Mouse (Mus musculus) cortical plate, adult 2 months (tissue): ENCODE measurements around the gene Cdc42ep1. TPM values are rescaled to one million over a fixed set of nuclear protein-coding genes. Genes with fewer than 3 reads are reported as not detected.

ENCODE experiments used
- H3K27ac ChIP-seq: fragments of 200-500 bp; 2 replicates; pipeline ENCODE4 v1.5.1; 2012; ENCODE audit warnings: low read length, control low read depth, inconsistent platforms; ENCODE audit not compliant: insufficient read depth
- H3K4me1 ChIP-seq: fragments of 200-500 bp; 2 replicates; pipeline ENCODE4 v1.6.1; 2011; ENCODE audit warnings: low read length; ENCODE audit not compliant: control insufficient read depth, insufficient read depth
- H3K4me3 ChIP-seq: fragments of 200-500 bp; 2 replicates; pipeline ENCODE4 v1.5.1; 2011; ENCODE audit warnings: mild to moderate bottlenecking, low read length, control low read depth; ENCODE audit not compliant: insufficient read depth
- CTCF ChIP-seq: fragments of 200-500 bp; IDR thresholded peaks from 2 replicates; pipeline ENCODE4 v1.5.1; 2011; ENCODE audit warnings: mild to moderate bottlenecking, control low read depth, low read length; ENCODE audit not compliant: insufficient read depth; ENCODE audit errors: extremely low read depth
- POLR2A ChIP-seq: fragments of 200-500 bp; IDR thresholded peaks from 2 replicates; pipeline ENCODE4 v1.6.1; 2011; ENCODE audit warnings: mild to moderate bottlenecking, low read length, control low read depth; ENCODE audit not compliant: insufficient read depth; ENCODE audit errors: extremely low read depth
- polyA plus RNA-seq: library from polyadenylated mRNA; depleted of rRNA; stranded (reverse); fragments of >200 nt; gene quantifications from 2 replicates; pipeline ENCODE4 v1.2.3, GENCODE M21; 2012

Cdc42ep1 gene
- polyA plus RNA-seq, 1 experiment = 28.1 TPM

DNA sequence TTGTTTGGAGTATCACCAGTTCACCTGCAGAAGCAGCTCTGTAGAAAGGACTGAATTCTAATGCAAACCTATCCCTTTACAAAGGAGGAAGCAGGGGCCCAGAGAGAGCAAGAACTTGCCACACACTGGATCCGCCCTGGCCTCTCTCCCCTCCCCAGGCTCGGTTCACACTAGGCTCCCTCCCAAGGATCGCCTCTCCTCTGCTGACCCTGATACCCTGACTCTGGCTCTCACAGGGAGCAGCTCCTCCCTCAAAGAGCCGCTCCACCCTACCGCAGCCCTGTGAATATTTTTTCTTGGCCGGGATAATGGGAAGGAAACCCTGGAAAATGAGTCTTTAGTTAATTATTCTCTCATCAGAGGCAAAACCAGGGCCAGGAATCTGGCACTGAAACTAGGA is 38.1 kb upstream of the Cdc42ep1 start:
- no peak for TF ChIP-seq CTCF
- TF ChIP-seq POLR2A = no peak
- Histone ChIP-seq H3K4me1 (no peaks in the 10 kb centered on the region), H3K27ac (no peak overlapping the region), H3K4me3 (no peak overlapping the region)

DNA sequence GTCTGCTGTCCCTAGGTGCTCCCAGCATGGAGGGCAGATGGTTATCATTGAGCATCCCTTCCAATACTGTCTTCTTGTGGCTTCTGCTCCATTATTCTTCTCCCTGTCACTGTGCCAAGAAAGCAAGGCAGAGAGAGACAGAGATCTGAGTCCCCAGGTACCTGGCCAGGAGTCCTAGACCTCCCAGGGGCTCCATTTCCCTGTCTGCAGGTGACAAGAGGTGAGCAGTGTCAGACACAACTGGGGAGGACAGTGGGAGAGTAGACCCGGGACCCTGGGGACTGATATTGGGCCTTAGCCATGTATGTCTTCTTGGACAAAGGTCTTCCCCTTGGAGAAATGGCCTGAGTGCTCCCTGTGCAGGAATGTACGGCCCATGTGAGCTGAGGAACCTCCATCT is 37.1 kb upstream of the Cdc42ep1 start:
- H3K27ac ChIP-seq = no peak overlapping the region
- TF ChIP-seq POLR2A (no peak), CTCF (no peak)
- H3K4me1 ChIP-seq = no peaks in the 10 kb centered on the region
- no peak overlapping the region for H3K4me3 ChIP-seq

DNA sequence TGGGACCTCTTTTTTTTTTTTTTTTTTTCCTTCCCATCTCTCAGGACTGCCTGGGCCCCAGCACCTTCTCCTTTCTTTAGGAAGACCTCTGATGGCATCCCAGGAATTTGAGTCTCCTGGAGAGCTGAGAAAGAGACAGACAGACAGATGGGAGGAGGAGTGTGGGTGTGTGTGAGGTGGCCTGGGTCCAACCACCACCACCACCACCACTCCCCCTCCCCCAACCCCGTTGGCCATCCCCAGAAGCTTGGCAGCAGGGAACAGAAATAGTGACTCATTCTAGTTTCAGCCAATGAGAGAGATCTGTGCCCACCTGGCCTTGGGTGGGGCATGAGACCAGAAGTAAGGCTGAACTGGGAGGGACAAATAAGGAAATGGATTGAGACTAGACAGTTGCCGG is 35.8 kb upstream of the Cdc42ep1 start:
- H3K27ac ChIP-seq = no peak overlapping the region
- H3K4me1 ChIP-seq = no peaks in the 10 kb centered on the region
- no peak overlapping the region for H3K4me3 ChIP-seq
- TF ChIP-seq CTCF (no peak), POLR2A (no peak)

DNA sequence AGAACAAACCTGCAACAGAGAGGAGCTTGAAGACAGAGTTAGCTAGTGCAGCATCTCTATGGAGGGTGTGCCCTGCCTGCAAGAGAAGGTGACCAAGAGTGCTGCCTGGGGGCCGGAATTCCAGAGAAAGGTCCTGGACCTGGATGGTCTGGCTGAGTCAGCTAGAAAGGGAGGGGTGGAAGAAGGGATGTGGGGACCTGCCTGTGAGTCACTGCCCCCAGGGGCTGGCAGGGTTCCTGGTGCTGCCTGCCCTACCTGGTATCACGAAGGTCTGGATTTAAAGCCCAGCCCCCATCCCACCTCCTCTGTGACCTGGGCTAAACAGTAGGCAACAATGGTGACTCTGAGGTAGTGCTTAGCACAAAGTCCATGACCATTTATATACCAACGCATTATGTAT is 35.3 kb upstream of the Cdc42ep1 start:
- Histone ChIP-seq H3K4me1 (no peaks in the 10 kb centered on the region), H3K4me3 (no peak overlapping the region), H3K27ac (no peak overlapping the region)
- no peak for TF ChIP-seq POLR2A
- TF ChIP-seq CTCF = no peak

DNA sequence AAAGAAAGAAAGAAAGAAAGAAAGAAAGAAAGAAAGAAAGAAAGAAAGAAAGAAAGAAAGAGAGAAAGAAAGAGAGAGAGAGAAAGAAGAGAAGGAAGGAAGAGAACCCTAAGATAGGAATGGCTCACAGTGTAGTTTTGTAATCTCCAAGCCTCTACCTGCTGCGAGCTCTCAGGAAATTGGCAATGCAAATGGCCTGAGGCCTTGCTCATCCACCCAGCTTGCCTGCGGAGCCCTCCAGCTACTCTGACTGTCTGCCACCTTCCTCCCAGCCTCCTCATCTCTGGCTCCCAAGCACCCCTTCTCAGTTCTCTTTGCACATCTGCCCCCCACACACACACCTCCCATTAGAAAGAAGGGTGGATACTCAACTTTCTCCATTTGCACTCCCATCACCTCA is 33.4 kb upstream of the Cdc42ep1 start:
- Histone ChIP-seq H3K27ac (no peak overlapping the region), H3K4me3 (no peak overlapping the region), H3K4me1 (no peaks in the 10 kb centered on the region)
- TF ChIP-seq POLR2A (no peak), CTCF (no peak)

DNA sequence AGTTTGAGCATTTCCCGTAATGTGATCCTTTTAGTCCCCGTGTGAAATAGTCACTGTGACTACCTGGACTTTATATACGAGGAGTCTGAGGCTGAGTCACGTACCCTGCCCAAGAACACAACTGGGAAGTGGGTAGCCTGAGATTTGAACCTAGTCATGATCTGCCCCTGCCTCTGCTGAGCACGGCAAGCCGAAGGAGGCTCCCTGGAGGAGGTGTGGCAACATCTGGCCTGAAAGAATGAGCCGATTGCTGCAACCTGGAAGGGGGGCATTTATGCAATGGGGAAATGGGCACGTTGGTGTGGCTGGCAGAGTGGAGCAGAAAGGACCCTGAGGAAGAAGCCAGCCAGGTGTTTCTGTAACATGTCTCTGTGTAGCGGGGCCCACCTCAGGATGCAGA is 32.7 kb upstream of the Cdc42ep1 start:
- Histone ChIP-seq H3K4me1 (no peaks in the 10 kb centered on the region), H3K27ac (no peak overlapping the region), H3K4me3 (no peak overlapping the region)
- no peak for TF ChIP-seq POLR2A
- no peak for TF ChIP-seq CTCF

DNA sequence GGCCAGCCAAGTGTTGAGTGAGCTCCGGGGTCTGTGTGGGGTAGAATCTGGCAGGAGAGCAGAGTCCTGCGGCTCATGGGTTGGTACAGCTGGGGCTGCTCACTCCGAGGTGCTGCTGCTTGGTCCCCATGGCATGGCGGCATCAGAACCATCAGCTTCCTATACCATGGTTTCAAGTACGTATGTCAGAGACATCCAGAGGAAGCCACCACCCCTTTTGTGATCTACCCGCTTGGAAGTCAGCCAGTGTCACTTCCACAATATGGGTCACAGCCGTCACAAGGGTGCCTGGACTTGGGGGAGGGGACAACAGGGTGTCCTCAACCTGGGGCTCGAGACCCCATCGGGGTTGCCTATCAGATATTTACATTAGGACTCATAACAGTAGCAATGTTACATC is 32.3 kb upstream of the Cdc42ep1 start:
- H3K4me3 ChIP-seq = no peak overlapping the region
- no peaks in the 10 kb centered on the region; the same call in 1 of the 2 replicates for H3K4me1 ChIP-seq
- no peak overlapping the region for H3K27ac ChIP-seq
- no peak for TF ChIP-seq CTCF

DNA sequence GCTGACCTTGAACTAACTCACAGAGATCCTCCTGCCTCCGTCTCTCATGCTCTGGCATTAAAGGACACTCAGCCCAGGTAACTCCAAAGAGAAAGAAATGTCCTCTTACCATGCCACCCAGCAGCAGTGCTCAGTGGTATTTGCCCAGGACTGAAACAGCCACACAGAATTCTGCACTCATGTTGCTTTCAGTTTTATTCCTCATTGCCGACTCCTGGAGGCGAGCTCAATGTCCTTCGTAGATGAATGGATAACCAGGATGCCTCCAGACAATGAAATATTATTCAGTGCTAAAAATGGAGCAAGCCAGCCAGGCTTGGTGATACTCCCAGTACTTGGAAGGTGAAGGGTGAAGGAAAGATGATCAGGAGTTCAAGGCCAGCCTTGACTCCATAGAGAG is 28.8 kb upstream of the Cdc42ep1 start:
- Histone ChIP-seq H3K4me3 (no peak overlapping the region), H3K4me1 (no peaks in the 10 kb centered on the region; the same call in 1 of the 2 replicates), H3K27ac (no peak overlapping the region)
- no peak for TF ChIP-seq POLR2A
- no peak for TF ChIP-seq CTCF

DNA sequence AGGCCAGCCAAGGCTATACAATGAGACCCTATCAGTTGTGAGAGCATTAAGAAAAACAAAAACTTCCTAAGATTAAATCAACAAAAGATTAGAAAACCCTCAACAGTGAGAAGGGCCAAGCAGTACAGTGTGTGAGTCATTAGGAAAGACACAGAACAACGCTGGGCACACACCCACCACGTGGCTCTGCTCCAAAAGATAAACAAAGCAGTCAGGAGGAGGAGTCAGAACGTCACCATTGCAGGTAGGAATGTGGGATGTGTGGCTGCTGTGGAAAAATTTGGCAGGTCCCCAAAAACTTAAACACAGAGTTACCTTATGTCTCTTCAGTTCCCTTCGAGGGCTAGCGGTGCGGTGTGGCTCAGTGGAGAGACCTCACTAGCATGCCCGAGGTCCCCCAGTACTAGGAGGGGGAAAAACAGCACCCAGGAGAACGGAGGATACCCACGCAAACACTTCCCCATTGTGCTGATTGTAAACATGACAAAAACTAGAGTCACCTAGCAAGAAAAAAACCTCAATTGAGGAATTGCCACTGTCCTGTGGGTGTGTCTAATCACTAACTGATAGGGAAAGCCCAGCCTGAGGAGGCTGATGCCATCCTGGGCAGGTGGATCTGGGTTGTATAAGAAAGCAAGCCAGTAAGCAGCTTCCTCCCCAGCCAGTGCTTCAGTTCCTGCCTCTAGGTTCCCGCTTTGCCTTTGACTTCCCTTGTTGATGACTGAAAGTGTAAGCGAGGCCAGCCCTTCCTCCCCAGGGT is 26.9 kb upstream of the Cdc42ep1 start:
- no peak overlapping the region for H3K4me3 ChIP-seq
- TF ChIP-seq POLR2A = no peak
- no peak for TF ChIP-seq CTCF

DNA sequence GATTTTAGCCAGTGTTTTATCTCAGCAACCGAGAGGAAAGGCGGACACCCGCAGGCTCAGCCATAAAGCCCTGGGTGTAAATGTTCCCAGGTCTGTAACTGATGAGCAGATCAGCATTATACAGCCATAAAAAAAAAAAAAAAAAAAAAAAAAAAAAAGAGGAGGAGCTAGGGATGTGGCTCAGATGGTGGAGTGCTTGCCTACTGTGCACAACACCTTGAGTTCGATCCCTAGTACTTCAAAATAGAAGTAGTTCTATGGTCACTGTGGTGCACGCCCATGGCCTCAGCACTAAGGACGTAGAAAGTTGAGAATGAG is 26.4 kb upstream of the Cdc42ep1 start:
- Histone ChIP-seq H3K4me1 (no peaks in the 10 kb centered on the region; the same call in 1 of the 2 replicates), H3K4me3 (no peak overlapping the region), H3K27ac (no peak overlapping the region)
- TF ChIP-seq CTCF (no peak), POLR2A (no peak)

More for the DNA sequence above, 26.9 kb upstream of the Cdc42ep1 start:
- Histone ChIP-seq H3K27ac (no peak overlapping the region), H3K4me1 (no peaks in the 10 kb centered on the region; the same call in 1 of the 2 replicates)
